Mouse (Mus musculus): ENCODE data around the gene Cuedc1.

- TF ChIP-seq GATA1 (IDR thresholded peaks at IDR 0.05; ENCODE audit: borderline replicate concordance, low read length) (no peak), FLI1 (IDR thresholded peaks at IDR 0.05; ENCODE audit: low read length) (no peak)
Measured at GRCm38 (mm10) chr11:88125483-88125882, 27.6 kb downstream of the Cuedc1 start.
